Mouse (Mus musculus): ENCODE measurements around the gene Abca12. TPM values are rescaled to one million over a fixed set of nuclear protein-coding genes. Genes with fewer than 3 reads are reported as not detected.

The Abca12 gene
- polyA plus RNA-seq (2014; fragmentation: Illumina TruSeq; extraction: RNeasy Lipid Tissue Mini Kit (QIAGEN cat#74804); ENCODE audit: low read depth, low replicate concordance): not detected

DNA sequence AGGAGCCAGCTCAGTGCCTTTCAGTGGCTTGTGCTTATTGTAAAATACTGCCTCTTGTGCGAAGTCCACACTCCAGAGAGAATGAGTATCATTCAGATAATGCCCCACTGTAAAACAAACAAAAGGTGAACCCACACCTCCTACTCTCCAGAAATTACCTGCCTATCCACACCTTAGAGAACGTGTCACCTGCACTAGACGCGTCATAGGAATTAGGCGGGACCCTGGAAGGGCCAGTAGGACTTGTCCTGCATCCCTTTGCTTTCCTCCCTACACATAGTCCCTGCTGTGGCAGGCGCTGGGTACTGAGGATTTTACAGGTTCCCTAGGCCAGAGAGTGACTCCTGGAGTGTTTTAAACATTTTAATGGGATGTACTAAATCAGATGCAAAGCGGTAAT is at the start of gene Abca12:
TSS of gene Abca12 (minus strand) at position 101 of the 400 bp plus-strand sequence.

Other genes starting within 250 kb of the Abca12 start
- 92.5 TPM for gene Atic, start 142.2 kb upstream of the Abca12 start, polyA plus RNA-seq (2014; fragmentation: Illumina TruSeq; extraction: RNeasy Lipid Tissue Mini Kit (QIAGEN cat#74804); ENCODE audit: low read depth, low replicate concordance)
- 6.5 TPM for gene Fn1, start 238.3 kb upstream of the Abca12 start, polyA plus RNA-seq (2014; fragmentation: Illumina TruSeq; extraction: RNeasy Lipid Tissue Mini Kit (QIAGEN cat#74804); ENCODE audit: low read depth, low replicate concordance)